Mouse (Mus musculus) brain, embryonic 18.5 days (tissue): ENCODE measurements at regions not wholly inside any gene's neighbourhood (a gene's known extent, or its start where the extent isn't known, plus 50 kb on each side); places are given as distances from the start of the nearest gene placed in this dataset.

Experiments
- DNase-seq: peaks from one replicate; pipeline ENCODE4 v3.0.0-alpha.2; 2012; ENCODE audit warnings: low read depth, low spot score

DNA sequence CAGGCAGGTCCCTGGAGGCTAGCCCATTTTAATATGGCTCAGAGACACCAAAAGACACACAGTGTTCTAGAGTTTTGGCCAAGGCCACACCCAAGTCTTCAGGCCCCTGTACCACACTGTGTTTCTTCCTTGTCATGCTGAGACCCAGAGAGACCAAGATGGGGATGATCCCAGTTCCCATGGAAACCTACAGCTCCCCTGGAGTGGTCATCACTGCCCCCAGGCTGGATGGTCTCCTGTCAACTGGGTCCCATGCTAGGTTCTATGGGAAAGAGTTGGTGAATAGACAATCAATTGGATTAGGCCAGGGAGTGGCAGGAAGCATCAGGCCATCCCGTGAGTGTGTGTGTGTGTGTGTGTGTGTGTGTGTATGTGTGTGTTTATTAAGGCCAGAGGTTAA lies 80.5 kb upstream of the Tle3 start:
- DNase-seq = no peak

- no peak for DNase-seq
Observed at GRCm38 (mm10) chr9:61292501-61292900, 79.7 kb upstream of the Tle3 start.

DNA sequence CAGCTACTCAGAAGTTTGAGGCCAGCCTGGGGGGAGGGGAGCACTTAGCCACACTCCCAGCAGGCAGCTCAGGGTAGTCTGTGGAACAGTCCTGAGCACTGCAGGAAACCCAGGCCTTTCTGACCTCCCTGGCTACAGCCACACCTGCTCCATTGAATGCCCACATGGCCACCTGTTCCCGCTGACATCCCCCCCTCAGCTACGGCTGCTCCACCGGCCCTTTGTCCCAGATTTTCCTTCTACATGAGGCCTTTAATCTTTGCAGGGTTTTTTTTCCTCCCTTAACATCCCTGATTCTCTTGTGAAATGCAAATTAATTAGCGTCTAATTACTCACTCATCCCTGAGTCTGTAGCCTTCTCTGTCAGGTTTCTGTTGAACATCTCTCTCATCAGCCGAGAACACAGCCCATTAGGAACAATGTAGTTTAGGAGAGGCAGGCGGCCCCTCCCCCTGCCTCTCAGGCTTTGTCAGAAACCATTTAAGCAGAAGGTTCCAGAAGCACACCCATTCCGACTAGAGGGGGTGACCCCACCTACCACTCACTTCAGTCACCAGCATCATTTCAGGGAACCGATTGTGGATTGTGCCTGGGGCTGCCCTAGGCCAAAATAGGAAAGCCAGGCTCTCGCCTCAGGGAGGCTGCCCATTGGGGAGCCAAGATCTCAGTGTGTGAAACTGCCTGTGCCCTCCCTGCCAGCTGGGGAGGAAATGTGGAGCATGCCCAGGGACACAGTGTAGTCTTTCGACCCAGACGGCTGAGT lies 78.8 kb upstream of the Tle3 start:
- DNase-seq = no peak

DNA sequence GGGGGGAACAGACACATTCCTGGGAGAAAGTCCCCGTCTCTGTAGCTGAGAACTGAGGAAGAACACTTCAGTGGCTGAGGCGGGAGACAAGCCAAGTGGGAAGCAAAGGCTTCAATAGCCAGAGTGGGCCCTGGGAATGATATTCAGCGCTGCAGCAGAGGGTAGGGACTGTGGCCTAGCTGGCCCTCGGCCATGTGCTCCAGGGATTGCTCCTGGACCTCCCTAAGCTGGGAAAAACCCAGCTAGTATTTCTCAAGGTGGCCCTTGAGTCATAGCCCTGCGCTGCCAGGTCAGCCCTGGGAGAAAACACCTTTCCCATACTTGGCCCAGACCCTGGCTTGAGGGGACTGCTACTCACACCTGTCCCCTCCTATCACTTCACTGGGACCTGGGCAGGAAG lies 77.2 kb upstream of the Tle3 start:
- no peak for DNase-seq

DNA sequence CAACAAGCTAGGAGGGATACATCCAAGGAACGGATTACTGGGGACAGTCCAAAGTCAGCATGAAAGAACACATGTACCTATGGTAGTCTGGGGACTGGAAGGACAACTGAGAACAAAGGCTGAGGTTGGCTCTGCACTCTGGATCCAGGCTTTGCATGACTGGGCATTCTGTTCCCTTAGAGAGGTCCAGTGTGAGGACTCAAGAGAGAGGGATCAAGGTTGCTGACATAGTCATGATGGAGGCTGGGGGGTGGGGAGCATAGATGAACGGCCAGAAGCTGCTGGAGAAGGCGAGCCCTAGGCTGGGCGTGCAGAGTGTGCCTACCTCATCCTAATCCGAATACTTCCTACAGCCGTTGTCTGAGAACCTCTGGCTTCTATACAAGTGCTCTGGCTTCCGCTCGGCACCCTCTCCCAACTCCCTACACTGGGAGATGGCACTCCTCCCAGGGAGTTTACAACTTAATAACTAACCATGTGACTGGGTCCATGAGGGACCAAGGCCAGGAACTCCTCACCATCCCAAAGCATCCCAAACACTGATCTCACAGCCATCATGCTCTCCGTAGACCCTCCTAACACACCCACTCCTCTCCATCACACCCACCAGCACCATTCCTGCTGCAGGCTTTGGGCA lies 75.7 kb upstream of the Tle3 start:
- no peak for DNase-seq

DNA sequence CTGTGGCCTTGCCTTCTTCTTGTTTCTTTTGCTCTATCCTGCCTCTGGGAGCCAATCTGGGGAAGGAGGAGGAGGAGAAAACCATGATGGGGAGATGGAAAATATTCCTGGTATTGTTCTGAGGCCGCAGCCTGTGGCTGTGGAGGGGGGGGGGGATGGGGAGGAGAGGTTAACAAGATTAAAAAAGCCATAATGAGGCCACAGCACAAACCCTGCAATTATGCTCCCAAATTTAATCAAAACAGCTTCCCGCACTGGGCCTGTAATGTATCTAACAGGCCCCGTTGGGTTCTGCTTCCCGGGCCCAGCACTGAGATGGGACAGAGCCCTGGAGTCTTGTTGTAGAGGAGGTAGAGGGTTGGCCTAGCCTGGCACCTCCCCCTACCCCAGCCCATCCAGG lies 74.8 kb upstream of the Tle3 start:
- DNase-seq = no peak

- no peak for DNase-seq
Observed at GRCm38 (mm10) chr9:61299873-61300560, 72.1 kb upstream of the Tle3 start.

DNA sequence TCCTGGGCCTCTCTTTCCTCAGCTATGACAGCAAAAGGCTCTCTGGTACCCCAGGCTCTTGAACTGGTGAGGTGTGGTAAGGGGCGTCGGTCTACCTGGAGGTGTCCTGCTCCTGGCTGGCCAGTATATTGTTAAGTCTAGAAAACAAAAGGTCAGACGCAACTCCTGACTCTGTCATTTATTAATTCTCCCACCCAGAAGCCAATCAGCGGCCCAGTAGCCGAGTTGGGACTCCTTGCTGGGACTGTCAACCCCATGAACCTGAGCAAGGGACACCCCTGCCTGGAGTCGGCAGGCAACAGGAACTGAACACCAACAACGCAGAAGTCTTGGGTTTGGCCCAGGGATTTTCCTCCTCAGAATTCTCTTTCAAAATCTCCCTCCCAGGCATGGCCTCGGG lies 71.1 kb upstream of the Tle3 start:
- no peak for DNase-seq

DNA sequence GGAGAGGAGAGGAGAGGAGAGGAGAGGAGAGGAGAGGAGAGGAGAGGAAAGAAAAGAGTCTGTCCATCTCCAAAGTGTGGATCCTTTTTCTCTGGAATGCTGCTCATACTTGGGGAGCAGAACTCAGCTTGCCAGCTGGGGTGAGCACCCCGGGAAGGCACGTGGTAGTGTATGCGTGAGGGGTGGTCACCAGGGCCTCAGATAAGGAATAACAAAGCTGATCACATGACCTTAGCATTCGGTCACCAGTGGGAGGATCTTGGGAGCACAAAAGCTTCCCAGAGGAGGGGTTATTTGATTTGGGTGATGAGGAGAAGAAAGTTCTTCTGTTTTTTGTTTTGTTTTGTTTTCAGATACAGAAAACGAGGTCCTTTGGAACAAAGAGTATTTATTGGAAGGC lies 69.4 kb upstream of the Tle3 start:
- no peak for DNase-seq

- no peak for DNase-seq
Observed at GRCm38 (mm10) chr9:61306306-61306705, 65.9 kb upstream of the Tle3 start.

- no peak for DNase-seq
Observed at GRCm38 (mm10) chr9:61309096-61309495, 63.1 kb upstream of the Tle3 start.

DNA sequence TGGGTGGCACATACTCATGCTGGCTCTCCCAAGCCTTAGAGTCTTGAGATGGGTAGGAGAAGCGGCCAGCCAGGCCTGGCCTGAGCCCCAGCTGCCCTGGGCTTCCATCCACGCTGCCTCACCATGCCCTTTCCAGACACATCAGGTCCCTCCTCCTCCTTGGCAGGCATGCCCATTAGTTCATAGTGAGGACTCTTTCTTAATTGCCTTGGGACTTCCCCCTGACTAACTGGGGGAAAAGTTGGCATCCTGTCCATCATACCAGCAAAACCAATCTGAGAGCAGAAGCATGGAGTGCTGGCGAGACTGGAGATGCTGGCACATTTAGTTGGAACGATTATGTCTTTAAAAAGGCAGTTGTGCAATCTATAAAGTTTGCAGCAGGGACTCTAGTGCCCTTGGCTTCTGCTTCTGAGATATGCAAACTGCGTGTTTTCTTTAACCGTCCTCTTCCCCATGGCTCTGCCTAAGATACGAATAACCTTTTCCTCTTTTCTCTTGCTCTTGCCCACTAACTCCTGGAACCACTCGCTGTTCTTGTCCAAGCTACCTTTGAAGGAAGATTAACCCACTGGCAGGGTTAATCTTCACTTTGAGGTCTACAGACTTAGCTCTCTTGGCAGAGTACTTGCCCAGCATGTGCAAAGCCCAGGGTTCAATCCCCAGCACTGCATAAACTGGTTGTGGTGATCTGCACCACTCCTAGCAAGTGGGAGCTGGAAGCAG lies 62.2 kb upstream of the Tle3 start:
- no peak for DNase-seq

- DNase-seq = no peak
Observed at GRCm38 (mm10) chr9:61310574-61310973, 61.6 kb upstream of the Tle3 start.

GRCm38 (mm10) chr9:61311604-61312003 lies 60.6 kb upstream of the Tle3 start:
- DNase-seq = no peak

GRCm38 (mm10) chr9:61314630-61315179 lies 57.5 kb upstream of the Tle3 start:
- DNase-seq = no peak

GRCm38 (mm10) chr9:61315371-61316298 lies 56.5 kb upstream of the Tle3 start:
- DNase-seq = no peak

DNA sequence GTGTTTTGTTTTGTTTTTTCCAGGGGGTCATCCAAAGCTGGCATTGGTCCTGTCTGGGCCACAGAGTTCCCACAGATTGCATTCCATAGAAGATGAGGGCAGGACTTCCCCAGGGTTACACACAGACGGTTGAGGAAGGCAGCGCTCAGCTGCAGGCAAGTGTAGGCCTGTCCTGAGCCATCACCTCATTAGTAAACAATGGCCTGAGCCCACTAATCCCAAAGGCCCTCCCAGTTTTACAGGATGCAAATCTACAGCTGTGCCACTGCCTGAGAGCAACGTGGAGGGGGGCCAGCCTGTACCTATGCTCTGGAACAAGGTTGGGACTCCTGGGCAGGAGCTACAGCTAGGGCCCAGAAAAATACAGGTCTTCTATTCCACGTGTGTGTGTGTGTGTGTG lies 55.7 kb upstream of the Tle3 start:
- DNase-seq = no peak

DNA sequence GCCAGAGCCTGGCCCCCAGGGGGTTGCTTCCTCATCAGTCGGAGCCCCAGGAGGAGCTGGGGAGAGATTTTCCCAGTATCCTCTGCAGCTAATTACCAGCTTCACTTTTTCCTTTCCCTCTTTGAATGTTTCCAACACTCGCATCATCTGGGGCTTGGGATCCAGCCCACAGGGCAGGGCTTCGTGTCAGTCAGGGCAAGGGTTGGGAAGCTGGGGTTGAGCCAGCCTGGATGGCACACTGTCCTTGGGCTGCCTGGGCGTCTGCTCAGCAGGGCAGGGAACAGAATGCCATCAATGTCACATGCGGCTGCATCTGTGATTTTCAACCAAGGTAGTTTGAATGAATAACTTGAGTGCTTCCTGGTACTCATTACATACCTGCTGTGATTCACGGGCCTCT lies 52.4 kb upstream of the Tle3 start:
- peak; percentile 3 for DNase-seq

GRCm38 (mm10) chr9:61321314-61321713 lies 50.9 kb upstream of the Tle3 start:
- no peak for DNase-seq

GRCm38 (mm10) chr9:61321825-61322224 lies 50.3 kb upstream of the Tle3 start:
- DNase-seq = no peak

DNA sequence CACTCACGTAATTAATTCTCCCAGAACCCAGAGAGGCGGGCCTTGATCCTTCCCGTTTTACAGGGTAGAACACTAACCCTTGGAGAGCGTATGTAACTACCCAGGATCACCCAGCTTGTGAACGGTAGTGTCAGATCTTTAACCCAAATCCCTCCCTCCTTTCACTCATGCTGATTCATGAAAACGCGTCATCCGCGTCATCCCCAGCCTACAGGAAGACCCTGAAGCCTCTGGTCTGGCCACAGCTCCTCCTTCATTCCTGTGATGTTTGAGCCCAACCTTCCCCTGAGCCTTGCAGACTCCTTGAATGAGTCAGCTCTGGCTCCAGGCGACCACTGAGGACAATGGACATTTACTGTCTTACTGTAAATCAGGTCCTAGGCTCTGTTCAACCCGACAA lies 49.8 kb upstream of the Tle3 start:
- DNase-seq = no peak
